Comparison of ENCODE assay signal across 22 mouse cellular contexts in genomic region chr8:92219181-92219890, GRCm38 (mm10).
A peak's percentile ranks its signal among the peaks of the same experiment; 100 is the strongest.
DNase-seq lines count a peak whose midpoint lies in the region; ATAC-seq and TF ChIP-seq lines count a peak whose summit lies in the region.
"Had no signal": no experiment of that assay in that cellular context is flagged by ENCODE, and none has a peak within 500 bp of the region (broad histone marks: within the 10 kb centered on the region; RNA-seq: fewer than 3 reads in every experiment).

No protein-coding gene starts in this region.

- no peaks in the 10 kb centered on the region for H3K9me3 ChIP-seq in forebrain, embryonic 14.5 days (replicated peaks; ENCODE audit: control insufficient read depth, low read length)
- no peaks in the 10 kb centered on the region for H3K9me3 ChIP-seq in forebrain, embryonic 16.5 days (ENCODE audit: control insufficient read depth, low read length)
- H3K9me3 ChIP-seq in midbrain, embryonic 14.5 days (ENCODE audit: control insufficient read depth, low read length): no peaks in the 10 kb centered on the region
- no peaks in the 10 kb centered on the region for H3K9me3 ChIP-seq in midbrain, postnatal 0 days (ENCODE audit: low read length)
- no peaks in the 10 kb centered on the region for H3K9me3 ChIP-seq in hindbrain, embryonic 14.5 days (ENCODE audit: control insufficient read depth, low read length)
- H3K9me3 ChIP-seq: embryonic facial prominence, embryonic 10.5 days; embryonic facial prominence, embryonic 12.5 days; forebrain, embryonic 13.5 days had no signal

- H3K4me2 ChIP-seq in forebrain, embryonic 14.5 days (ENCODE audit: low read length): no peak overlapping the region
- H3K4me2 ChIP-seq in forebrain, embryonic 16.5 days (ENCODE audit: low read length): no peak overlapping the region
- H3K4me2 ChIP-seq in midbrain, embryonic 14.5 days (ENCODE audit: low read length): no peak overlapping the region
- no peak overlapping the region for H3K4me2 ChIP-seq in midbrain, postnatal 0 days (ENCODE audit: low read depth, low read length, poor library complexity, severe bottlenecking)
- no peak overlapping the region for H3K4me2 ChIP-seq in hindbrain, embryonic 14.5 days (replicated peaks)
- H3K4me2 ChIP-seq: embryonic facial prominence, embryonic 12.5 days; forebrain, embryonic 13.5 days had no signal

- ATAC-seq in forebrain, embryonic 14.5 days: no peak
- no peak for ATAC-seq in forebrain, embryonic 16.5 days
- no peak for ATAC-seq in midbrain, embryonic 14.5 days (ENCODE audit: low FRiP score, low TSS enrichment)
- no peak for ATAC-seq in midbrain, postnatal 0 days (ENCODE audit: low FRiP score)
- no peak for ATAC-seq in hindbrain, embryonic 14.5 days (ENCODE audit: low FRiP score)
- ATAC-seq: CD4-positive, CD25-positive, alpha-beta regulatory T cell, adult 4 months; forebrain, embryonic 13.5 days; forebrain, postnatal 0 days had no signal

- no peaks in the 10 kb centered on the region for H3K36me3 ChIP-seq in forebrain, embryonic 14.5 days (ENCODE audit: control insufficient read depth, insufficient read depth, low read length)
- no peaks in the 10 kb centered on the region for H3K36me3 ChIP-seq in forebrain, embryonic 16.5 days (ENCODE audit: control insufficient read depth, insufficient read depth)
- H3K36me3 ChIP-seq in midbrain, embryonic 14.5 days (ENCODE audit: control insufficient read depth, insufficient read depth, low read length): no peaks in the 10 kb centered on the region
- H3K36me3 ChIP-seq in midbrain, postnatal 0 days (ENCODE audit: insufficient read depth, low read length): no peaks in the 10 kb centered on the region
- no peaks in the 10 kb centered on the region for H3K36me3 ChIP-seq in hindbrain, embryonic 14.5 days (replicated peaks; ENCODE audit: control insufficient read depth, insufficient read depth)
- H3K36me3 ChIP-seq: embryonic facial prominence, embryonic 10.5 days; embryonic facial prominence, embryonic 12.5 days; G1E had no signal

- peak; percentile 23 for DNase-seq in forebrain, embryonic 14.5 days (ENCODE audit: low spot score)
- peak; percentile 58 for DNase-seq in midbrain, embryonic 14.5 days
- DNase-seq in midbrain, postnatal 0 days (ENCODE audit: low spot score): no peak
- peak; percentile 85 for DNase-seq in Muller cell, postnatal 12 days (ENCODE audit: inconsistent ontology term)
- DNase-seq in hindbrain, embryonic 14.5 days (ENCODE audit: low spot score): no peak
- DNase-seq: adrenal gland, adult 2 months; adrenal gland, postnatal 10 days; adrenal gland, postnatal 25 days; B cell, adult 2 months; cerebellum, adult 11-12 months; cerebellum, adult 2 months; cerebellum, adult 9-10 months; cerebellum, postnatal 10 days; cerebellum, postnatal 25 days; forebrain, postnatal 0 days had no signal

- H3K9ac ChIP-seq in forebrain, embryonic 14.5 days (ENCODE audit: low read length): no peak overlapping the region
- H3K9ac ChIP-seq in forebrain, embryonic 16.5 days (replicated peaks; ENCODE audit: low read depth, low read length): no peak overlapping the region
- H3K9ac ChIP-seq in midbrain, embryonic 14.5 days (replicated peaks; ENCODE audit: low read length): no peak overlapping the region
- no peak overlapping the region for H3K9ac ChIP-seq in midbrain, postnatal 0 days (replicated peaks; ENCODE audit: low read length, poor library complexity, severe bottlenecking)
- no peak overlapping the region for H3K9ac ChIP-seq in hindbrain, embryonic 14.5 days
- H3K9ac ChIP-seq: embryonic facial prominence, embryonic 12.5 days; forebrain, embryonic 13.5 days; forebrain, postnatal 0 days had no signal

- no peak overlapping the region for H3K4me3 ChIP-seq in forebrain, embryonic 14.5 days (ENCODE audit: low read depth, low read length)
- H3K4me3 ChIP-seq in forebrain, embryonic 16.5 days (replicated peaks; ENCODE audit: low read length): no peak overlapping the region
- H3K4me3 ChIP-seq in midbrain, embryonic 14.5 days (replicated peaks; ENCODE audit: low read depth, low read length): no peak overlapping the region
- H3K4me3 ChIP-seq in midbrain, postnatal 0 days (ENCODE audit: low read depth, low read length): no peak overlapping the region
- no peak overlapping the region for H3K4me3 ChIP-seq in hindbrain, embryonic 14.5 days (replicated peaks; ENCODE audit: low read length)
- H3K4me3 ChIP-seq: embryonic facial prominence, embryonic 10.5 days; embryonic facial prominence, embryonic 12.5 days; forebrain, embryonic 13.5 days had no signal

- no peak for TF ChIP-seq CTCF in midbrain, postnatal 0 days (IDR thresholded peaks at IDR 0.05)

- H3K27ac ChIP-seq in forebrain, embryonic 14.5 days (ENCODE audit: low read depth, low read length): no peak overlapping the region
- H3K27ac ChIP-seq in forebrain, embryonic 16.5 days (ENCODE audit: low read length): no peak overlapping the region
- H3K27ac ChIP-seq in midbrain, embryonic 14.5 days (replicated peaks; ENCODE audit: low read depth, low read length): no peak overlapping the region
- H3K27ac ChIP-seq in midbrain, postnatal 0 days (ENCODE audit: low read depth, low read length): no peak overlapping the region
- no peak overlapping the region for H3K27ac ChIP-seq in hindbrain, embryonic 14.5 days
- H3K27ac ChIP-seq: embryonic facial prominence, embryonic 10.5 days; embryonic facial prominence, embryonic 12.5 days; forebrain, embryonic 13.5 days had no signal

- WGBS in forebrain, embryonic 14.5 days: 20% methylated on average over 9 of the region's 9 CpGs
- WGBS in forebrain, embryonic 16.5 days: 21% methylated on average over 9 of the region's 9 CpGs
- whole genome bisulfite sequencing in midbrain, embryonic 14.5 days: 71% methylated on average over 9 of the region's 9 CpGs
- 60% methylated on average over 9 of the region's 9 CpGs for WGBS in midbrain, postnatal 0 days
- WGBS in hindbrain, embryonic 14.5 days: 60% methylated on average over 9 of the region's 9 CpGs

- H3K27me3 ChIP-seq in forebrain, embryonic 14.5 days (replicated peaks; ENCODE audit: control insufficient read depth, insufficient read depth, low read length): no peaks in the 10 kb centered on the region
- peaks cover 3% of the 10 kb centered on the region; the same call in 1 of the 2 replicates for H3K27me3 ChIP-seq in forebrain, embryonic 16.5 days (replicated peaks; ENCODE audit: control insufficient read depth, insufficient read depth, low read length)
- H3K27me3 ChIP-seq in midbrain, embryonic 14.5 days (ENCODE audit: control insufficient read depth, insufficient read depth, low read length): no peaks in the 10 kb centered on the region
- H3K27me3 ChIP-seq in midbrain, postnatal 0 days (ENCODE audit: insufficient read depth, low read length): no peaks in the 10 kb centered on the region
- H3K27me3 ChIP-seq in hindbrain, embryonic 14.5 days (ENCODE audit: control insufficient read depth, insufficient read depth, low read length): no peaks in the 10 kb centered on the region
- H3K27me3 ChIP-seq: CH12.LX; embryonic facial prominence, embryonic 12.5 days had no signal

- H3K4me1 ChIP-seq in forebrain, embryonic 14.5 days (ENCODE audit: control insufficient read depth, insufficient read depth, low read length): no peaks in the 10 kb centered on the region
- H3K4me1 ChIP-seq in forebrain, embryonic 16.5 days (replicated peaks; ENCODE audit: control insufficient read depth, insufficient read depth, low read length): no peaks in the 10 kb centered on the region
- H3K4me1 ChIP-seq in midbrain, embryonic 14.5 days (ENCODE audit: control insufficient read depth, insufficient read depth, low read length): no peaks in the 10 kb centered on the region
- H3K4me1 ChIP-seq in midbrain, postnatal 0 days (ENCODE audit: insufficient read depth, low read length): no peaks in the 10 kb centered on the region
- H3K4me1 ChIP-seq in hindbrain, embryonic 14.5 days (replicated peaks; ENCODE audit: control insufficient read depth, insufficient read depth, low read length): no peaks in the 10 kb centered on the region
- H3K4me1 ChIP-seq: embryonic facial prominence, embryonic 12.5 days had no signal

Comparison
In these comparisons a context has a peak if more than half of its experiments do, and no peak if none do; other contexts are left out.
1. DNase-seq: peak in forebrain, embryonic 14.5 days (single experiment), midbrain, embryonic 14.5 days (single experiment) and Muller cell, postnatal 12 days (single experiment); none in midbrain, postnatal 0 days (single experiment) and hindbrain, embryonic 14.5 days (single experiment).